Mouse (Mus musculus): ENCODE data around the gene Rbfox3.

Rbfox3 gene

DNA sequence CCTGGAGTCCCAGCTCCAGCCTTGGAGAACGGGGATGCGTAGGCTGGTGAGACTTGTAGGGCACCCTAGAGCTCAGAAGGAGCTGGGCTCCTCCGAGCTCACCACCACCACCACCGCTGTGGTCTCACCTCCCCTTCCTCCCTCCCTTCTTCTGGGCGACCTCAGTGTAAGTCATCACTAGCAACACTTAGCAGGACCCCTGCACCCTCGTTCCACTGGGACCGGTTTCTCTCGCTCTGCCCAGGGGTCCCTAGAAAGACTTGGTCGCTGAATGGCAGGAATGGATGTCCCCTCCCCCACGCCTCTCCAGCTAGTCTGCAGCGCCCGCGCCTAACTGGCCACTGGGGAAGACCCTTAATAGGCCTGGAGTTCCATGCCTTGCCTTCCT, 1.6 kb downstream of the Rbfox3 start:
- Histone ChIP-seq H3K27me3 (ENCODE audit: control insufficient read depth, insufficient read depth, low read length, poor library complexity, severe bottlenecking) (peaks cover 3% of the 10 kb centered on the region; the same call in 1 of the 2 replicates), H3K36me3 (ENCODE audit: control insufficient read depth, insufficient read depth, low read length, poor library complexity, severe bottlenecking) (no peaks in the 10 kb centered on the region)
- DNase-seq (ENCODE audit: low read depth, low spot score), result no peak

DNA sequence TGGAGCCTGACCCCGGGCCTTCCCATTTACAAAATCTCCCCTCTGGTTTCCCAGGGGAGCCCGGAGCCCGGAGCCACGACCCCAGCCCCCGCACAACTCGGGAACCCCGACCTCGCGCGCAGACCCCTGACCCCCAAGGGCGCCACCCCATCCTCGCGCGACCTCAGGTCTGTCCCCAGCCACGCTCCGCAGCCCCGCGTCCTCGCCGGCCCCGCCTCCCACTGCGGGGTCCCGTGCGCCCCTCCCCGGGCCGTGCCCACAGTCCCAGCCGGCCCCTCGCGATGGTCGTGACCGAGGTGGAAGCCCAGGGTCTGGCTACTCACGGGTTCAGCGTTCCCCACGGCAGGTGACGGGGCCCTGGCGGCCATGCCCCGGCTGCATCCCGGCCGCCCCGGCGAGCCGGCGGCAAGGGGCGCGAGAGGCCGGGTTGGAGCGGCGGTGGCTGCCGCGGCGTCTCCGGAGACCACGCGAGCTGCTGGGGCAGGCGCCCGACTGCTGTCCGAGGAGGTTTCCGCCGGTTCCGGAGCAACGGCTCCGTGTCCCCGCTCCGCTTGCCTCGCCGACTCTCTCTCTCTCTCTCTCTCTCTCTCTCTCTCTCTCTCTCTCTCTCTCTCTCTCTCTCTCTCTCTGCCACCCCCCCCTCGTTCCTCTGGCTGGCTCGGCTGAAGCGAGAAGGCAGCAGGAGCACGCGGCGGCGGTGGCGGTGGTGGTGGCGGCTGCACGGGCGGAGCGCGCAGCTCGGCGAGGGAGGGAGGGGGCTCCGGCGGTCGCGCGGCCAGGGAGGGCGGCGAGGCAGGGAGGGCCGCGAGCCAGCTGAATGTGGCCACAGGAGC, 2.2 kb downstream of the Rbfox3 start:
- DNase-seq (ENCODE audit: low read depth, low spot score), result no peak
- peaks cover 3% of the 10 kb centered on the region; the same call in 1 of the 2 replicates for H3K27me3 ChIP-seq (ENCODE audit: control insufficient read depth, insufficient read depth, low read length, poor library complexity, severe bottlenecking)
- no peaks in the 10 kb centered on the region for H3K36me3 ChIP-seq (ENCODE audit: control insufficient read depth, insufficient read depth, low read length, poor library complexity, severe bottlenecking)

DNA sequence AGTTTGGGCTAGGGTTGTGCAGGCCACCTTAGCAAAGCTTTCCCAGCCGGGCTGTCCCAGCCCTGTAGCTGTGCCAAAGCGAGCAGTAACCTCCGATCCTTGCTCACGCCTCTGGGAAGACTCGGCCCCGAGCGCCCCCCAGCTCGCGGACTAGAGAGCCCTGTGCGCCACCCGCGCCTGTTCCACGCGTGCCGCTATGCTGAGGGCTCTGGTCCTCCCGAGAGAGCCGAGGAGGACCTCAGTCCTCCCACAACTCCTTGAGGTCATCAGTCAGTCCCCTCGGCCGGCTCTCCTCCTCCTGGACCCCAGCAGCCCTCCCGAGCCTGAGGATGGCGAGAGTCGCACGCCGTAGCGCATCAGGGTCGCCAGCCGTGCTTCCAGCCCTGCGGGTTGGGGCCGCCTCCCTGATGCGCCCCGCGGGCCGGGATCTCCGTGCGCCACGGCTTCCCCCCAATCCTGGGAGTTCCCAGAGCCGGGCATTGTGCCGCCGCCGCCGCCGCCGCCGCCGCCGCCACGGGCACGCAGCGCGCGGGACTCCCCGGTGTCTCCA, 2.9 kb downstream of the Rbfox3 start:
- peaks cover 3% of the 10 kb centered on the region; the same call in 1 of the 2 replicates for H3K27me3 ChIP-seq (ENCODE audit: control insufficient read depth, insufficient read depth, low read length, poor library complexity, severe bottlenecking)
- H3K36me3 ChIP-seq (ENCODE audit: control insufficient read depth, insufficient read depth, low read length, poor library complexity, severe bottlenecking), result no peaks in the 10 kb centered on the region
- no peak for DNase-seq (ENCODE audit: low read depth, low spot score)

DNA sequence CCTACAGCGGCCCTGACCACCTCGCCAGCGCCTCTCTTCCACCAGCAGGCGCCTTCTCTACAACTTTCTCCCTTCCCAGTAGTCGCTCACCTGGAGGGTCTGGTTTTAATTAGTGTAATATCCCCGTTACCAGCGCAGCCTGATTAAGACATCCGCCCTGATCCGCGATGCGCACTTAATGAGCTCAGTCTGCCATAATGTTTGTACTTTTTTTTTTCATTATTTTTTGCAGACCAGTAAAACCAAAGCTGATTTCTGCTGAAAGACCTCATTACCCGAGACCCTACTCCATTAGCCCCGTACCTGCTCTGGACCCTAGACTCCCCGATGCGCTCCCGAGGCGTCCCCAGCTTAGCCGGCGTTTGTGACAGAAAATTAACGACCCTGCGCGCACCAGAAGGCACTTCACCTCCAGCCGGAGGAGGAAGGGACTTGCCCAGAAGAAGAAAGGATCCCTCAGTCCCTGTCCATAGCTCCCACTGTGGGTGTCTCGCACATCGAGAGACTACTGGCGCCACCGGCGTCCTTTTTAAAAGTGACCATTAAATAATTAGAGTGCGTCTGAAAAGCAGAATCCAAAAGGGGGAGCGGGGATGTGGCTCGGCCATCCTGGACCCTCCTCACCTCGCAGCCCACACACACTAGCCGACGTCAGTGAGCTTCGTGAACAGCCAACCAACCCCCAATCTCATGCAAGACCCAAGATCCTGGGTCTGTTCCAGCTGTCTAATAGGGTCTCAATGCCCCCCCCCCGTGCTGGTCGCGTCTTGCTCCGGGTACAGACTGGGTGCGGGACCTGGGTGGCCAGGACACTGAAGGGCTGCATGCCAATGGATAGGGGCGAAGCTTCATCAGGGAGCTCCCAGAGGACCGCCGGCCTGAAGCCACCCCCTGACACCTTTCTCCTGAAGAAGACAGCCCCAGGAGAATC, 3.7 kb downstream of the Rbfox3 start:
- Histone ChIP-seq H3K27me3 (ENCODE audit: control insufficient read depth, insufficient read depth, low read length, poor library complexity, severe bottlenecking) (peaks cover 3% of the 10 kb centered on the region; the same call in 1 of the 2 replicates), H3K36me3 (ENCODE audit: control insufficient read depth, insufficient read depth, low read length, poor library complexity, severe bottlenecking) (no peaks in the 10 kb centered on the region)
- no peak for DNase-seq (ENCODE audit: low read depth, low spot score)

DNA sequence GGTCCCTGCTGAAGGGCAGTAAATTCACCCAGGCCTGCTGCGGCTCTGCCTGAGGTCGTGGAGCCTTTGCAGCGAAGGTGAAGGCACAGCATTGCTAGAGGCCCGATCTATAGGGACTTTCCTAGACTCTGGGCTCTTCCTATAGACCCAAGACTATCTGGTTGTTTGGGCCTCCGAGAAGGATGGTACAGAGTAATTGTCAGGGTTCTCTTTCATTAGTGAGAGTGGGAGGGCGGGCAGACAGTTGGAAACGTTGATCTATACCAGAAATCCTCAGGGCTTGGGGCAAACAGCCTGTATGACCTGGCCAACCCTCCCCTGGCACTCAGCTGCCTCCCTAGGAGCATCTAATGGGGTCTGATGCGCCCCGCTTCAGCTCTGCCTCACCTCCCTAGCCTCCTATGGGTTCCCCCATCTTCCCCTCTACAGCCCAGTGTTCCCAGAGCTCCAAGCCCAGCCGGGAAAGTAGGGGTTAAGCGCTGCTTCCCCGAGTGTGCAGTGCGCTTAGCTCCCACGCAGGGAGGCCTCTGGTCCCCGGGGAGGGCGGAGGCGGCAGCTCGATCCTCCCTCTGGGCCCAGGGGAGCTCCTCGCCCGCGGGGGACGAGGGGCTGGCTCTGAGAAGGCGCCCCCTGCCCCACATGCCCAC, 4.5 kb downstream of the Rbfox3 start:
- no peak for DNase-seq (ENCODE audit: low read depth, low spot score)

DNA sequence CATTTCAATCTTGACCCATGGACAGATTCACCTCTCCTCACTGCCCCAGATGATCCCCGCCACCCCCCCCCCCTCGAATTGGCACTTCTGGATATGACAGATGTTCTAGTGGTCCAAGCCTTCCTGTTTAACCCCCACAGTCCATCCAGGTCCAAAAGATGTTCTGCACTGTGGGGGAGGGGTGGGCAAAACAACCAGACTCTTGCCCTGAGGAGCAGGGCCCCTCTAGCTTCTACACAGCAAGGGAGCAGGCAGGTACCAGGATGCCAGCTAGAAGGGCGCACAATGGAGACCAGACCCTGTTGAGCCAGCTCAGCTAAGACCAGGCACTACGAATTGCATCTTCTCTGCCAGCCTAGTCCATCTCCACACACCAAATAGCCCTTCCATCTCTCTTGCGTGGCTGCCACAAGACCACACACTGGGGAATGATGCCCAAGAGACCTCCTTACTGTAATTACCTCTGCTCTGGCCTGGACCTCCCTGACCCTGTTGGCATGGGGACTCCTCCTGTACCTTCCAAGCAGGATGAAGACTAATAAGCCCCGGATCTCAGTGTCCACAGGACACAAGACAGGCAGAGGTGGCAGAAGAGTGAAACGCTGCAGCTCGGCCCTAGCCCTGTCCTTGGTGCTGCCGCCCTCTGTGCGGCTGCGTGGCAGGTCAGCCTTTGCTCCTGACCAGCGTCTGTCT, 5.1 kb downstream of the Rbfox3 start:
- H3K27me3 ChIP-seq (ENCODE audit: control insufficient read depth, insufficient read depth, low read length, poor library complexity, severe bottlenecking), result peaks cover 3% of the 10 kb centered on the region; the same call in 1 of the 2 replicates
- H3K36me3 ChIP-seq (ENCODE audit: control insufficient read depth, insufficient read depth, low read length, poor library complexity, severe bottlenecking), result no peaks in the 10 kb centered on the region
- DNase-seq (ENCODE audit: low read depth, low spot score), result no peak

More for the DNA sequence above, 4.5 kb downstream of the Rbfox3 start:
- peaks cover 3% of the 10 kb centered on the region; the same call in 1 of the 2 replicates for H3K27me3 ChIP-seq (ENCODE audit: control insufficient read depth, insufficient read depth, low read length, poor library complexity, severe bottlenecking)
- no peaks in the 10 kb centered on the region for H3K36me3 ChIP-seq (ENCODE audit: control insufficient read depth, insufficient read depth, low read length, poor library complexity, severe bottlenecking)

DNA sequence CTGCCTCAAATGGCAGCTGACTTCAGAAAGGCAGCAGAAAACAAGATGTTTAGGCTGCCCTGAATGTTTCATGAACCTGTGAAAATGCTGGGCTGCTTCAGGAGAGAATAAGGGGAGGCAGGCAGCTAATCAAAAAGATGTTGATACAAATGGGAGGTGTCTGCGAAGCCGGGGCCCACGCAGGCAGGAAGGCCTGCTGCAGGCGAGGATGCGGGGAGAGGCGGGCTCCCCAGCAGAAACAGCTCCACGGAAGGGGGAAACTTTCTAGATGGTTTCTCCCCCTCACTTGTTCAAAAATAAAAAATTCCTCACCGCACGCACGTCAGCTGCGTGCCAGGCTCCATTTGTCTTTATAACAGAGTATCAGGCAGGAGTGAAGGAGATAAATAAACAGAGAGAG, 5.7 kb downstream of the Rbfox3 start:
- peaks cover 3% of the 10 kb centered on the region; the same call in 1 of the 2 replicates for H3K27me3 ChIP-seq (ENCODE audit: control insufficient read depth, insufficient read depth, low read length, poor library complexity, severe bottlenecking)
- no peak for DNase-seq (ENCODE audit: low read depth, low spot score)
- H3K36me3 ChIP-seq (ENCODE audit: control insufficient read depth, insufficient read depth, low read length, poor library complexity, severe bottlenecking), result no peaks in the 10 kb centered on the region

DNA sequence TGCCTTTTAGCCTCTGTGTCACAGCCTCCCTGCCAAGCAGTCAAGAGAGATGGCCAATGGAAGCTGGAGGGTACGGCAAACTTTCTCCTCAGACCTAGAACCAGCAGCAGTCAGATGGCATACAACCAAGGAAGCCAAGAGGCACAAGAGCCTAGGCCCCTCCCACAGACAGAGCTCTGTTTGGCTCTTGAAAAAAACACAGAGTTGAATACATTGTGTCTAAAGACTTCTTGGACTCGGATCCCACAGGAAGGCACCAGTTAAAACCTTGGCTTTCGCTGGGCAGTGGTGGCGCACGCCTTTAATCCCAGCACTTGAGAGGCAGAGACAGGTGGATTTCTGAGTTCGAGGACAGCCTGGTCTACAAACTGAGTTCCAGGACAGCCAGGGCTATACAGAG, 7.1 kb downstream of the Rbfox3 start:
- Histone ChIP-seq H3K36me3 (ENCODE audit: control insufficient read depth, insufficient read depth, low read length, poor library complexity, severe bottlenecking) (no peaks in the 10 kb centered on the region), H3K27me3 (ENCODE audit: control insufficient read depth, insufficient read depth, low read length, poor library complexity, severe bottlenecking) (peaks cover 3% of the 10 kb centered on the region; the same call in 1 of the 2 replicates)
- no peak for DNase-seq (ENCODE audit: low read depth, low spot score)

DNA sequence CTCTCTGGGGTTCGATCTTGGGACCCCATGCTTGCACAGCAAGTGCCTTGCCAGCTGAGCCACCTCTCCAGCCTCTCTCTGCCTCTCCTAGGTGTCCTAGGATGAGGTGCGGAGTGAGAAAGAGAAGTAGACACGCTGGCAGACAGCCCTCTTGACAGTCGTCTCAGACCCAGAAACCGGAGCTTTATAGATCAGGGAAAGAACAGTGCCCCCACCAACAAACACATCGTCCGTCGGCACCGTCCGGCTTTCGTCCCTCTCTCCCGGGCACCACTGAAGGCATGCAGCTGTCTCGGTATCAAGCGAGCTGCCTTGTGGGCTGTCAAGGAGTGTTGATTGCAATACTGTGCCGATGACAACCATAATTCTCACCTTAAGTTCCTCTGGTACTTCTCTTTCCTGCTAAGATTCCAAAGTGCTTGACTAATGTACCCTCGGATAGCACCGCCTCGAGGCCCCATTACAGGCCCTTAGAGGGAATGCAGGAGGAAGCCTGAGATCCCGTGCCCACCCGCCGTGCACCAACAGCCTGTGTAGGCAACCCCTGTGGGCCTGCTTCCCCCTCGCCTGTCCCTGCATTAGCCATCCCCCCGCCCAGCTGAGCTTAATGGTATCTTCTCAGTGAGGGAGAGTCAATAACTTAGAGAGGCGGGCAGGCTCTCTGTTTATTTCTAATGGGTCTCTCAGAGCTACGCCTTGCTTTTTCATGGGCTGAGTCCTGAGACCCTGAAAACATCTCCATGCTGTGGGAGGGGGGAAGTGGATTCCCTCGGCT, 11.4 kb downstream of the Rbfox3 start:
- no peak for DNase-seq (ENCODE audit: low read depth, low spot score)
- H3K27me3 ChIP-seq (ENCODE audit: control insufficient read depth, insufficient read depth, low read length, poor library complexity, severe bottlenecking), result no peaks in the 10 kb centered on the region
- no peaks in the 10 kb centered on the region for H3K36me3 ChIP-seq (ENCODE audit: control insufficient read depth, insufficient read depth, low read length, poor library complexity, severe bottlenecking)

DNA sequence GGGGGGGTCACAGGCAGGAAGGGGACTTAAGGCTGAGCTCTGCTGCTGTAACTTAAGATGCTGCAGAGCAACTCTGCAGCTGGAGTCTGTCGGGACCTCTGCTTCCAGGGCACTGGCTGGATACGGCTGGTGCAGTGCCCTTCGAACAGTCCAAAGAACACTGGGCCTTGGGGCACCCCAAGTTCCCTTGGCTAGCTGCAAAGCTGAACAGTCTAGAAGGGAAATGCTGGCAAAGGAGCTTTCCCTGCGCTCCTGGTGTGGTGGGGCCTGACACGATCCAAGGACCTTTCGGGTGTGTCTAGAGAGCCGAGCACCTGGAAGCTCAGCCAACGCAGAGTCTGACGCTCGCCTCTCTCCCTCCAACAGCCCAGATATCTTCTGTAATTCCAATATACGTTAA, 12.8 kb downstream of the Rbfox3 start:
- DNase-seq (ENCODE audit: low read depth, low spot score), result no peak
- H3K36me3 ChIP-seq (ENCODE audit: control insufficient read depth, insufficient read depth, low read length, poor library complexity, severe bottlenecking), result no peaks in the 10 kb centered on the region
- no peaks in the 10 kb centered on the region for H3K27me3 ChIP-seq (ENCODE audit: control insufficient read depth, insufficient read depth, low read length, poor library complexity, severe bottlenecking)

DNA sequence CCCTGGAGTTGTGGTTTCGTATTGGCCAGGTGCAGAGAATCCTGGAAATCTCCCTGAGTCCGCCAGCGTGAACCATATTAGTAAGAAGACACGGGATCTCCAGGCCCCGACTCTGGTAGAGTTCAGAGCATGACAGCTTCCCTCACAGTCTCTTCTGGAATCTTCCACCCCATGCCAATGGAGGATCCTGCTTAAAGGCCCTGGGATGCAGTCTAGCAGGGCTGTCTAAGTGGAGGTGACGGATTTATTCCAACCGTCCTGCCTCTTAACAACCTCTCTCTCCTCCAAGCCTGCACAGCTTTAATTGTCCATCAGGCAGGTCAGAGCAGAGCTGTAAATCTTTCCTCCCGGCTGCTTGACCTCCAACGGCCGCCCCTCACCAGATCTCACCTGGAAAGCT, 13.2 kb downstream of the Rbfox3 start:
- Histone ChIP-seq H3K36me3 (ENCODE audit: control insufficient read depth, insufficient read depth, low read length, poor library complexity, severe bottlenecking) (no peaks in the 10 kb centered on the region), H3K27me3 (ENCODE audit: control insufficient read depth, insufficient read depth, low read length, poor library complexity, severe bottlenecking) (no peaks in the 10 kb centered on the region)
- no peak for DNase-seq (ENCODE audit: low read depth, low spot score)

DNA sequence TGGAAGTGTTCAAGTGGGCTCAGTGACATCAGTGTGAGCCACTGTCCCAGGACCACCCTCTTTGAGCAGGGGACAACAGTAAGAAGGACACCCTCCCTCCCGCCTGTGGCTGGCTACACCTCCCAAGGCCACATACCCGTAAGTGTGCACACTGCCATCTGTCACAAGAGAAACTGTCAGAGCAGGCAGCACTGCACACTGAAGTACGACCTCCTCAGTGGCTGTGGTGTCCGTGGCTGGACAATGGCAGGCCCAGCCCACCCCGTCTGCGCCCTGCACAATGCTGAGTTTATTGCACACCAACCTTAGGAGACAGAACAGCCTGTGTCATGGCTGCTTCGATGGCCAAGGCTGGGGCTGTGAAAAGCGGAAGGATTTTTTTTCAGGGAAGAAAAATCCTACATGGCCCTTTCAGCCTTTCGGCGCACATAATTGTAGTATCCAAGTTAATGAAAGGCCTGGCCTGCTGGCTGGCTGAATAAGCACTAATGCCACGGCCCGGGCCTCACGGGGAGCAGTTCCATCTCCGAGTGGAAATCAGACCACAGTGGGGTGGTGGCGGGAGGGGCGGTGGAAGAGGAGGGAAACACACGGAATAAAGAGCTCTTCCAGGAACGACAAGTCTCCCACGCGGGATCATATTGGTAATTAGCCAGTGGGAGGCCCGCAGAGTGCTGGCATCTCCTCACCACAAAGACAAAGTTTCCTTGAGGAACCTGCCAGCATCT, 14.1 kb downstream of the Rbfox3 start:
- Histone ChIP-seq H3K27me3 (ENCODE audit: control insufficient read depth, insufficient read depth, low read length, poor library complexity, severe bottlenecking) (no peaks in the 10 kb centered on the region), H3K36me3 (ENCODE audit: control insufficient read depth, insufficient read depth, low read length, poor library complexity, severe bottlenecking) (no peaks in the 10 kb centered on the region)
- no peak for DNase-seq (ENCODE audit: low read depth, low spot score)

Data from splenic B cell, adult 2 months (primary cell).